Mouse (Mus musculus): ENCODE measurements around the gene Orm1. TPM values are rescaled to one million over a fixed set of nuclear protein-coding genes. Genes with fewer than 3 reads are reported as not detected.
"Not testable (repeated sequence)": the region's sequence is repeated elsewhere in the genome, so short reads cannot be mapped to it uniquely, and the experiment has no call there.

Gene Orm1
- polyA plus RNA-seq, 1 experiment from 2014 or later, result not detected

GRCm38 (mm10) chr4:63316076-63316746, 28.1 kb upstream of the Orm1 start:
- no peaks in the 10 kb centered on the region for H3K9me3 ChIP-seq (replicated peaks)
- no peak overlapping the region for H3K4me3 ChIP-seq
- peak; percentile 25; the same call in 1 of the 2 replicates for ATAC-seq (ENCODE audit: insufficient number of reproducible peaks, low FRiP score)
- 52% methylated on average over 9 of the region's 9 CpGs for WGBS
- H3K4me2 ChIP-seq, result no peak overlapping the region
- peaks cover 5% of the 10 kb centered on the region; the same call in 1 of the 2 replicates for H3K4me1 ChIP-seq (replicated peaks)
- peaks cover 3% of the 10 kb centered on the region; the same call in 1 of the 2 replicates for H3K36me3 ChIP-seq
- H3K27ac ChIP-seq (ENCODE audit: poor library complexity, severe bottlenecking), result no peak overlapping the region
- H3K27me3 ChIP-seq (replicated peaks), result 0 out of 2 replicates have a peak, but pooled peaks cover 4% of the 10 kb centered on the region
- H3K9ac ChIP-seq, result no peak overlapping the region

GRCm38 (mm10) chr4:63319566-63319965, 24.8 kb upstream of the Orm1 start:
- H3K9me3 ChIP-seq (replicated peaks); H3K27ac ChIP-seq (ENCODE audit: poor library complexity, severe bottlenecking); H3K4me1 ChIP-seq (replicated peaks); H3K4me3 ChIP-seq; H3K4me2 ChIP-seq; H3K9ac ChIP-seq; ATAC-seq (ENCODE audit: insufficient number of reproducible peaks, low FRiP score); H3K27me3 ChIP-seq (replicated peaks): not testable (repeated sequence)
- H3K36me3 ChIP-seq, result peaks cover 31% of the 10 kb centered on the region
- 14% methylated on average over 3 of the region's 3 CpGs for WGBS

- Histone ChIP-seq H3K27ac (ENCODE audit: poor library complexity, severe bottlenecking) (no peak overlapping the region), H3K4me1 (replicated peaks) (no peaks in the 10 kb centered on the region), H3K27me3 (replicated peaks) (0 out of 2 replicates have a peak, but pooled peaks cover under 1% of the 10 kb centered on the region), H3K36me3 (peaks cover 34% of the 10 kb centered on the region), H3K4me3 (no peak overlapping the region), H3K9ac (no peak overlapping the region), H3K9me3 (replicated peaks) (no peaks in the 10 kb centered on the region), H3K4me2 (no peak overlapping the region)
- no peak for ATAC-seq (ENCODE audit: insufficient number of reproducible peaks, low FRiP score)
- WGBS, result 68% methylated on average over 8 of the region's 8 CpGs
Observed at GRCm38 (mm10) chr4:63323275-63323815, 21.0 kb upstream of the Orm1 start.

- Histone ChIP-seq H3K9me3 (replicated peaks) (no peaks in the 10 kb centered on the region), H3K36me3 (peaks cover 17% of the 10 kb centered on the region), H3K4me1 (replicated peaks) (no peaks in the 10 kb centered on the region), H3K4me3 (no peak overlapping the region), H3K9ac (no peak overlapping the region), H3K27me3 (replicated peaks) (no peaks in the 10 kb centered on the region), H3K27ac (ENCODE audit: poor library complexity, severe bottlenecking) (no peak overlapping the region), H3K4me2 (no peak overlapping the region)
- WGBS, result 85% methylated on average over 4 of the region's 4 CpGs
- no peak for ATAC-seq (ENCODE audit: insufficient number of reproducible peaks, low FRiP score)
Observed at GRCm38 (mm10) chr4:63333403-63333802, 11.0 kb upstream of the Orm1 start.

GRCm38 (mm10) chr4:63338414-63339076, 5.8 kb upstream of the Orm1 start:
- H3K27ac ChIP-seq (ENCODE audit: poor library complexity, severe bottlenecking), result no peak overlapping the region
- no peak overlapping the region for H3K4me3 ChIP-seq
- no peaks in the 10 kb centered on the region for H3K4me1 ChIP-seq (replicated peaks)
- 54% methylated on average over 3 of the region's 3 CpGs for WGBS
- no peak for ATAC-seq (ENCODE audit: insufficient number of reproducible peaks, low FRiP score)
- H3K36me3 ChIP-seq, result no peaks in the 10 kb centered on the region
- H3K4me2 ChIP-seq, result no peak overlapping the region
- H3K9me3 ChIP-seq (replicated peaks), result no peaks in the 10 kb centered on the region
- no peak overlapping the region for H3K9ac ChIP-seq
- H3K27me3 ChIP-seq (replicated peaks), result no peaks in the 10 kb centered on the region

- WGBS, result 59% methylated on average over 4 of the region's 4 CpGs
- Histone ChIP-seq H3K4me3 (no peak overlapping the region), H3K9ac (no peak overlapping the region), H3K27me3 (replicated peaks) (no peaks in the 10 kb centered on the region; the same call in 1 of the 2 replicates), H3K9me3 (replicated peaks) (no peaks in the 10 kb centered on the region), H3K27ac (ENCODE audit: poor library complexity, severe bottlenecking) (no peak overlapping the region), H3K4me1 (replicated peaks) (no peaks in the 10 kb centered on the region), H3K36me3 (no peaks in the 10 kb centered on the region), H3K4me2 (no peak overlapping the region)
- ATAC-seq (ENCODE audit: insufficient number of reproducible peaks, low FRiP score), result no peak
Observed at GRCm38 (mm10) chr4:63342491-63342890, 1.9 kb upstream of the Orm1 start.

- no peaks in the 10 kb centered on the region for H3K36me3 ChIP-seq
- H3K9me3 ChIP-seq (replicated peaks), result no peaks in the 10 kb centered on the region
- H3K9ac ChIP-seq, result no peak overlapping the region
- no peaks in the 10 kb centered on the region; the same call in 1 of the 2 replicates for H3K27me3 ChIP-seq (replicated peaks)
- ATAC-seq (ENCODE audit: insufficient number of reproducible peaks, low FRiP score), result no peak
- 64% methylated on average over 3 of the region's 3 CpGs for WGBS
- H3K4me3 ChIP-seq, result no peak overlapping the region
- H3K4me1 ChIP-seq (replicated peaks), result no peaks in the 10 kb centered on the region
- no peak overlapping the region for H3K4me2 ChIP-seq
- H3K27ac ChIP-seq (ENCODE audit: poor library complexity, severe bottlenecking), result no peak overlapping the region
Observed at GRCm38 (mm10) chr4:63343608-63344007, 752 bp upstream of the Orm1 start.

GRCm38 (mm10) chr4:63345261-63345660, 901 bp downstream of the Orm1 start:
- Histone ChIP-seq H3K9ac (no peak overlapping the region), H3K36me3 (no peaks in the 10 kb centered on the region), H3K4me1 (replicated peaks) (no peaks in the 10 kb centered on the region), H3K4me3 (no peak overlapping the region), H3K9me3 (replicated peaks) (no peaks in the 10 kb centered on the region), H3K27me3 (replicated peaks) (no peaks in the 10 kb centered on the region; the same call in 1 of the 2 replicates), H3K4me2 (no peak overlapping the region), H3K27ac (ENCODE audit: poor library complexity, severe bottlenecking) (no peak overlapping the region)
- no peak for ATAC-seq (ENCODE audit: insufficient number of reproducible peaks, low FRiP score)

- ATAC-seq (ENCODE audit: insufficient number of reproducible peaks, low FRiP score), result no peak
- H3K27ac ChIP-seq (ENCODE audit: poor library complexity, severe bottlenecking), result no peak overlapping the region
- no peaks in the 10 kb centered on the region for H3K4me1 ChIP-seq (replicated peaks)
- H3K27me3 ChIP-seq (replicated peaks), result peaks cover 1% of the 10 kb centered on the region; the same call in 1 of the 2 replicates
- H3K4me3 ChIP-seq, result no peak overlapping the region
- H3K36me3 ChIP-seq, result no peaks in the 10 kb centered on the region
- no peak overlapping the region for H3K4me2 ChIP-seq
- WGBS, result 80% methylated on average over 4 of the region's 4 CpGs
- no peaks in the 10 kb centered on the region for H3K9me3 ChIP-seq (replicated peaks)
- no peak overlapping the region for H3K9ac ChIP-seq
Observed at GRCm38 (mm10) chr4:63346659-63347058, 2.3 kb downstream of the Orm1 start.

- WGBS, result 69% methylated on average over 6 of the region's 6 CpGs
Observed at GRCm38 (mm10) chr4:63348524-63348923, 4.2 kb downstream of the Orm1 start.

GRCm38 (mm10) chr4:63355877-63356665, 11.7 kb downstream of the Orm1 start, which contains the start of gene Orm3:
Gene Orm3 (plus strand): TSS chr4:63356162.
- H3K9ac ChIP-seq, result no peak within 1 kb of the TSS
- no peak within 1 kb of the TSS for H3K4me2 ChIP-seq
- H3K27ac ChIP-seq (ENCODE audit: poor library complexity, severe bottlenecking), result 0 out of 2 replicates have a peak within 1 kb of the TSS, but pooled peaks have one; percentile 9
- H3K4me1 ChIP-seq (replicated peaks), result peaks cover 13% of the 10 kb centered on the region
- no peak for ATAC-seq (ENCODE audit: insufficient number of reproducible peaks, low FRiP score)
- 65% methylated on average over 4 of the region's 4 CpGs for WGBS
- no peaks in the 10 kb centered on the region for H3K9me3 ChIP-seq (replicated peaks)
- no peaks in the 10 kb centered on the region for H3K36me3 ChIP-seq
- H3K4me3 ChIP-seq, result no peak within 1 kb of the TSS
- 0 out of 2 replicates have a peak, but pooled peaks cover 4% of the 10 kb centered on the region for H3K27me3 ChIP-seq (replicated peaks)

More at GRCm38 (mm10) chr4:63348524-63348923, 4.2 kb downstream of the Orm1 start:
- no peak for ATAC-seq (ENCODE audit: insufficient number of reproducible peaks, low FRiP score)
- no peak overlapping the region for H3K4me2 ChIP-seq
- H3K9ac ChIP-seq, result no peak overlapping the region
- no peaks in the 10 kb centered on the region for H3K4me1 ChIP-seq (replicated peaks)
- no peak overlapping the region for H3K4me3 ChIP-seq
- no peak overlapping the region for H3K27ac ChIP-seq (ENCODE audit: poor library complexity, severe bottlenecking)
- H3K36me3 ChIP-seq, result no peaks in the 10 kb centered on the region
- peaks cover 4% of the 10 kb centered on the region; the same call in 1 of the 2 replicates for H3K27me3 ChIP-seq (replicated peaks)
- no peaks in the 10 kb centered on the region for H3K9me3 ChIP-seq (replicated peaks)
